In the genomic region with DNA sequence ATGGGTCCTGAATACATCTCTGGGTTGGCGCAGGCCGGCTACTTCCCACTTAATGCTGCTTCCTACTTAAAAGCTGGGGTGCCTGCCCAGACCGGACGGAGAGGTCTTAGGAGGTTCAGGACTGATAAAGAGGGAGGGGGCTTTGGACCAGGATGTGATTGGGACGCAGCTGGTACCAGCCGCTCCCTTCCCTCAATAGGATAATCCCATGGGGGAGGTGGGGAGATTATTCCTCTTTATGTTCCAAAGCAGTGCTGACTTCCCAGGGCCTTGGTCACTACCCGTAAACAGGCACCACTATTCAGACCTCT, we compare ENCODE assay signal across 8 mouse cellular contexts. TPM values are rescaled to one million over a fixed set of nuclear protein-coding genes. Genes with fewer than 3 reads are reported as not detected.
DNase-seq lines count a peak whose midpoint lies in the region; ATAC-seq and TF ChIP-seq lines count a peak whose summit lies in the region.

No protein-coding gene starts in this region.

- peaks cover 8% of the 10 kb centered on the region for H3K4me1 ChIP-seq in heart, embryonic 12.5 days (replicated peaks)
- no peaks in the 10 kb centered on the region; the same call in 1 of the 2 replicates for H3K4me1 ChIP-seq in cortical plate, adult 2 months (ENCODE audit: control insufficient read depth, insufficient read depth, low read length)
- peaks cover 16% of the 10 kb centered on the region for H3K4me1 ChIP-seq in hindbrain, embryonic 15.5 days (replicated peaks)
- peaks cover 15% of the 10 kb centered on the region for H3K4me1 ChIP-seq in midbrain, embryonic 13.5 days (replicated peaks)

- H3K27me3 ChIP-seq in heart, embryonic 12.5 days (replicated peaks), result peaks cover 32% of the 10 kb centered on the region
- H3K27me3 ChIP-seq in hindbrain, embryonic 15.5 days, result peaks cover 34% of the 10 kb centered on the region
- peaks cover 48% of the 10 kb centered on the region for H3K27me3 ChIP-seq in midbrain, embryonic 13.5 days

- ATAC-seq in heart, embryonic 12.5 days (ENCODE audit: insufficient number of reproducible peaks, low FRiP score), result no peak
- ATAC-seq in hindbrain, embryonic 15.5 days (ENCODE audit: low FRiP score, low read depth), result 0 out of 2 replicates have a peak, but pooled peaks have one; percentile 36
- ATAC-seq in midbrain, embryonic 13.5 days, result no peak; the same call in 1 of the 2 replicates
- ATAC-seq in monocyte, adult 5-6 weeks (replicated peaks; ENCODE audit: insufficient number of reproducible peaks, low FRiP score, low TSS enrichment, poor library complexity, severe bottlenecking), result no peak

- DNase-seq in heart, postnatal 25 days (ENCODE audit: low spot score), result no peak
- DNase-seq in urinary bladder, postnatal 10 days (ENCODE audit: low spot score), result no peak
- DNase-seq in layer of hippocampus, postnatal 36 days, result no peak

- no peak for TF ChIP-seq POLR2A in cortical plate, adult 2 months (IDR thresholded peaks at IDR 0.05; ENCODE audit: extremely low read depth, insufficient read depth, low read length)

- peak overlapping the region; percentile 79 for H3K9ac ChIP-seq in heart, embryonic 12.5 days
- H3K9ac ChIP-seq in hindbrain, embryonic 15.5 days, result peak overlapping the region; percentile 82
- peak overlapping the region; percentile 83 for H3K9ac ChIP-seq in midbrain, embryonic 13.5 days (replicated peaks)

- peak overlapping the region; percentile 84 for H3K4me2 ChIP-seq in heart, embryonic 12.5 days
- peak overlapping the region; percentile 99 for H3K4me2 ChIP-seq in hindbrain, embryonic 15.5 days
- peak overlapping the region; percentile 97 for H3K4me2 ChIP-seq in midbrain, embryonic 13.5 days (replicated peaks)

- no peaks in the 10 kb centered on the region for H3K36me3 ChIP-seq in heart, embryonic 12.5 days
- no peaks in the 10 kb centered on the region for H3K36me3 ChIP-seq in hindbrain, embryonic 15.5 days
- H3K36me3 ChIP-seq in midbrain, embryonic 13.5 days, result no peaks in the 10 kb centered on the region

- H3K27ac ChIP-seq in heart, embryonic 12.5 days (ENCODE audit: poor library complexity, severe bottlenecking), result peak overlapping the region; percentile 85
- peak overlapping the region; percentile 89; the same call in 1 of the 2 replicates for H3K27ac ChIP-seq in cortical plate, adult 2 months (ENCODE audit: insufficient read depth, low read length)
- H3K27ac ChIP-seq in hindbrain, embryonic 15.5 days (replicated peaks), result peak overlapping the region; percentile 73
- H3K27ac ChIP-seq in midbrain, embryonic 13.5 days, result peak overlapping the region; percentile 30; the same call in 1 of the 2 replicates

- H3K9me3 ChIP-seq in heart, embryonic 12.5 days (replicated peaks), result no peaks in the 10 kb centered on the region
- H3K9me3 ChIP-seq in hindbrain, embryonic 15.5 days, result no peaks in the 10 kb centered on the region
- no peaks in the 10 kb centered on the region for H3K9me3 ChIP-seq in midbrain, embryonic 13.5 days

- TF ChIP-seq CTCF in cortical plate, adult 2 months (IDR thresholded peaks at IDR 0.05; ENCODE audit: extremely low read depth, insufficient read depth, low read length), result no peak

- WGBS in heart, embryonic 12.5 days, result 5% methylated on average over 7 of the region's 7 CpGs
- 3% methylated on average over 7 of the region's 7 CpGs for WGBS in hindbrain, embryonic 15.5 days
- WGBS in midbrain, embryonic 13.5 days, result 2% methylated on average over 7 of the region's 7 CpGs

- intact Hi-C loops in heart, postnatal 25 days (cut with DNase I), result loop anchor here (1.0 kb wide), 1 partner anchor 15 kb away; no protein-coding TSS in a partner anchor

- H3K4me3 ChIP-seq in heart, embryonic 12.5 days, result peak overlapping the region; percentile 62
- H3K4me3 ChIP-seq in cortical plate, adult 2 months (ENCODE audit: insufficient read depth, low read length), result peak overlapping the region; percentile 61
- H3K4me3 ChIP-seq in hindbrain, embryonic 15.5 days, result peak overlapping the region; percentile 67
- H3K4me3 ChIP-seq in midbrain, embryonic 13.5 days (replicated peaks), result peak overlapping the region; percentile 61

RNA-seq across cellular contexts. Expression of a gene that starts 0.8 kb away (rescaled TPM):
- polyA plus RNA-seq in heart, embryonic 12.5 days (2016; fragmentation: Nextera tagmentation; extraction: Ambion mirVana), result 233 and 245 TPM in 2 replicates
- total RNA-seq in heart, postnatal 25 days (2021), result 100 to 1,000 TPM in 1 of 2 experiments, 10 to 100 TPM in 1; 80.9 to 123 TPM
- 65.8 and 69.6 TPM in 2 replicates for polyA plus RNA-seq in cortical plate, adult 2 months (2012; rRNA removed)
- polyA plus RNA-seq in hindbrain, embryonic 15.5 days (2015; fragmentation: Nextera tagmentation; extraction: Ambion mirVana), result 96.5 and 98.8 TPM in 2 replicates
- 64.4 and 65.7 TPM in 2 replicates for polyA plus RNA-seq in midbrain, embryonic 13.5 days (2015; fragmentation: Nextera tagmentation; extraction: Ambion mirVana)
- total RNA-seq in monocyte, adult 5-6 weeks (2017), result not detected in 3 replicates
- total RNA-seq in layer of hippocampus, postnatal 36 days (2021), result 10 to 100 TPM; 63.7 to 68.0 TPM

RNA-seq across cellular contexts. Expression of a gene that starts 6.8 kb away (rescaled TPM):
- 98.8 and 101 TPM in 2 replicates for polyA plus RNA-seq in heart, embryonic 12.5 days (2016; fragmentation: Nextera tagmentation; extraction: Ambion mirVana)
- total RNA-seq in heart, postnatal 25 days (2021), result 10 to 100 TPM; 78.2 to 85.0 TPM
- 55.6 and 58.8 TPM in 2 replicates for polyA plus RNA-seq in cortical plate, adult 2 months (2012; rRNA removed)
- 118 and 124 TPM in 2 replicates for polyA plus RNA-seq in hindbrain, embryonic 15.5 days (2015; fragmentation: Nextera tagmentation; extraction: Ambion mirVana)
- 110 and 111 TPM in 2 replicates for polyA plus RNA-seq in midbrain, embryonic 13.5 days (2015; fragmentation: Nextera tagmentation; extraction: Ambion mirVana)
- 42.7 to 62.9 TPM (median 53.8 TPM) in 3 replicates for total RNA-seq in monocyte, adult 5-6 weeks (2017)
- 10 to 100 TPM; 63.0 to 66.0 TPM for total RNA-seq in layer of hippocampus, postnatal 36 days (2021)

RNA-seq across cellular contexts. Expression of a gene that starts 13.7 kb away (rescaled TPM):
- polyA plus RNA-seq in heart, embryonic 12.5 days (2016; fragmentation: Nextera tagmentation; extraction: Ambion mirVana), result 14.0 TPM in 2 replicates
- 10 to 100 TPM in 1 of 2 experiments, 1 to 10 TPM in 1; 9.6 to 14.6 TPM for total RNA-seq in heart, postnatal 25 days (2021)
- polyA plus RNA-seq in cortical plate, adult 2 months (2012; rRNA removed), result 2.5 and 3.3 TPM in 2 replicates
- 8.5 and 9.5 TPM in 2 replicates for polyA plus RNA-seq in hindbrain, embryonic 15.5 days (2015; fragmentation: Nextera tagmentation; extraction: Ambion mirVana)
- polyA plus RNA-seq in midbrain, embryonic 13.5 days (2015; fragmentation: Nextera tagmentation; extraction: Ambion mirVana), result 7.2 and 7.5 TPM in 2 replicates
- total RNA-seq in monocyte, adult 5-6 weeks (2017), result 0.11 to 1.7 TPM (median 0.19 TPM) in 3 replicates
- total RNA-seq in layer of hippocampus, postnatal 36 days (2021), result 1 to 10 TPM; 6.4 to 8.3 TPM

RNA-seq across cellular contexts. Expression of a gene that starts 20.4 kb away (rescaled TPM):
- 14.9 and 16.1 TPM in 2 replicates for polyA plus RNA-seq in heart, embryonic 12.5 days (2016; fragmentation: Nextera tagmentation; extraction: Ambion mirVana)
- 10 to 100 TPM; 26.0 to 30.4 TPM for total RNA-seq in heart, postnatal 25 days (2021)
- polyA plus RNA-seq in cortical plate, adult 2 months (2012; rRNA removed), result 51.9 and 53.2 TPM in 2 replicates
- 26.5 and 27.4 TPM in 2 replicates for polyA plus RNA-seq in hindbrain, embryonic 15.5 days (2015; fragmentation: Nextera tagmentation; extraction: Ambion mirVana)
- 17.6 and 17.7 TPM in 2 replicates for polyA plus RNA-seq in midbrain, embryonic 13.5 days (2015; fragmentation: Nextera tagmentation; extraction: Ambion mirVana)
- 30.2 to 66.9 TPM (median 42.6 TPM) in 3 replicates for total RNA-seq in monocyte, adult 5-6 weeks (2017)
- 10 to 100 TPM; 65.9 to 77.2 TPM for total RNA-seq in layer of hippocampus, postnatal 36 days (2021)

RNA-seq across cellular contexts. Expression of a gene that starts 32.2 kb away (rescaled TPM):
- polyA plus RNA-seq in heart, embryonic 12.5 days (2016; fragmentation: Nextera tagmentation; extraction: Ambion mirVana), result 0.81 and 1.5 TPM in 2 replicates
- under 1 TPM; 0.10 to 0.28 TPM for total RNA-seq in heart, postnatal 25 days (2021)
- polyA plus RNA-seq in cortical plate, adult 2 months (2012; rRNA removed), result 0.56 and 0.70 TPM in 2 replicates
- polyA plus RNA-seq in hindbrain, embryonic 15.5 days (2015; fragmentation: Nextera tagmentation; extraction: Ambion mirVana), result 1.0 and 1.2 TPM in 2 replicates
- polyA plus RNA-seq in midbrain, embryonic 13.5 days (2015; fragmentation: Nextera tagmentation; extraction: Ambion mirVana), result 1.2 and 1.3 TPM in 2 replicates
- total RNA-seq in monocyte, adult 5-6 weeks (2017), result 1.8 to 3.2 TPM in 2 of 3 replicates, not detected in the other
- total RNA-seq in layer of hippocampus, postnatal 36 days (2021), result under 1 TPM; 0.58 to 0.67 TPM

Comparison
In these comparisons a context has a peak if more than half of its experiments do, and no peak if none do; other contexts are left out.
1. H3K27ac ChIP-seq: peak in every context shown above with its lines; median percentile 89 in cortical plate, adult 2 months; 85 in heart, embryonic 12.5 days; 73 in hindbrain, embryonic 15.5 days; 30 in midbrain, embryonic 13.5 days.